Mouse (Mus musculus) ES-E14 (cell line): ENCODE measurements at regions not wholly inside any gene's neighbourhood (a gene's known extent, or its start where the extent isn't known, plus 50 kb on each side); places are given as distances from the start of the nearest gene placed in this dataset.

Experiments used
- DNase-seq: peaks from one replicate; pipeline ENCODE4 v3.0.0-alpha.2; 2013; ENCODE audit warnings: low read depth, low spot score
- H3K27ac ChIP-seq: 2 replicates; pipeline ENCODE4 v1.5.1; 2012; ENCODE audit warnings: low read depth, mild to moderate bottlenecking, low read length, moderate library complexity, mixed read lengths; ENCODE audit not compliant: poor library complexity, insufficient read depth, severe bottlenecking
- H3K36me3 ChIP-seq: 2 replicates; pipeline ENCODE4 v1.6.1; 2012; ENCODE audit warnings: mild to moderate bottlenecking, low read length, moderate library complexity, mixed read lengths; ENCODE audit not compliant: control insufficient read depth, poor library complexity, insufficient read depth, severe bottlenecking
- H3K4me1 ChIP-seq, 2 experiments: fragments of 150-350 bp in 1 of 2; sonication (generic) in 1 of 2; 2 replicates each; pipeline ENCODE4 v1.6.1; 2012; ENCODE audit warnings: low read length in 2 of 2, mild to moderate bottlenecking in 1 of 2, mixed read lengths in 1 of 2; ENCODE audit not compliant: control insufficient read depth in 2 of 2, insufficient read depth in 2 of 2, poor library complexity in 1 of 2
- H3K4me3 ChIP-seq, 2 experiments: fragments of 150-350 bp in 1 of 2; sonication (generic) in 1 of 2; 2 replicates each; pipeline ENCODE4 v1.5.1; 2012; ENCODE audit warnings: low read length in 2 of 2, low read depth in 1 of 2, mild to moderate bottlenecking in 1 of 2, mixed read lengths in 1 of 2; ENCODE audit not compliant: insufficient read depth in 1 of 2, poor library complexity in 1 of 2, severe bottlenecking in 1 of 2
- H3K9ac ChIP-seq: 2 replicates; pipeline ENCODE4 v1.6.1; 2012; ENCODE audit warnings: low read depth, mild to moderate bottlenecking, low read length, mixed read lengths; ENCODE audit not compliant: poor library complexity, insufficient read depth, severe bottlenecking
- H3K9me3 ChIP-seq: fragments of 150-350 bp; sonication (generic); 2 replicates; pipeline ENCODE4 v1.6.1; 2012; ENCODE audit warnings: low read depth, mild to moderate bottlenecking, low read length; ENCODE audit not compliant: control insufficient read depth, insufficient read depth
- CHD2 ChIP-seq: IDR thresholded peaks from 2 replicates; pipeline ENCODE4 v1.6.1; 2014; ENCODE audit warnings: mild to moderate bottlenecking, low read depth, low read length, inconsistent platforms
- HCFC1 ChIP-seq: IDR thresholded peaks from 2 replicates; pipeline ENCODE4 v1.6.1; 2012; ENCODE audit warnings: low read length, inconsistent platforms, borderline replicate concordance; ENCODE audit not compliant: insufficient read depth
- MAFK ChIP-seq: IDR thresholded peaks from 2 replicates; pipeline ENCODE4 v1.6.1; 2014; ENCODE audit warnings: mild to moderate bottlenecking, low read depth, low read length, inconsistent platforms; ENCODE audit not compliant: insufficient read depth
- ZC3H11A ChIP-seq: IDR thresholded peaks from 2 replicates; pipeline ENCODE4 v1.6.1; 2012; ENCODE audit warnings: low read depth, mild to moderate bottlenecking, inconsistent platforms, low read length, borderline replicate concordance
- ZNF384 ChIP-seq: IDR thresholded peaks from 2 replicates; pipeline ENCODE4 v1.6.1; 2012; ENCODE audit warnings: low read depth, low read length, inconsistent platforms
- in situ Hi-C, 2 experiments: fragments of 600-800 bp; cut with MboI; formaldehyde crosslinking; loops; one replicate each; pipeline ENCODE4 v1.15.1; 2025; ENCODE audit warnings: low sequenced_read_pairs in 2 of 2, inconsistent platforms in 1 of 2; ENCODE audit not compliant: unreplicated experiment in 2 of 2

DNA sequence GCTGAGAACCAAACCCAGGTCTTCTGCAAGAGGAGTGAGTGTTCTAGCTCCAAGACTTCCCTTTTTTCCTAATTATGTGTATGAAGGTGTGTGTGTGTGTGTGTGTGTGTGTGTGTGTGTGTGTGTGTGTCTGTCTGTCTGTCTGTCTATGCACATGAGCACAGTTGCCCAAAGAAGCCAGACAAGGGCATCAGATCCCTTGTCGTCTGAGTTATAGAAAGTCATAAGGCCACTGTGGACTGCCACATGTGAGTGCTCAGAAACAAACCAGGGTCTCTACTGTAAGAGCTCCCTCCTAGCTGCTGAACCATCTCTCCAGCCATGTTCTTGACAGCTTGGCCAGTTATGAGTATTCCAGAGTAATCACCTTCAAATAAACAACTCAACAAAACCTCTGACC is 58.6 kb upstream of the Itga11 start:
- DNase-seq, result no peak
- in situ Hi-C loops, result no loop called here
- Histone ChIP-seq H3K4me3 (no peak overlapping the region), H3K4me1 (no peaks in the 10 kb centered on the region), H3K9me3 (no peaks in the 10 kb centered on the region), H3K27ac (no peak overlapping the region), H3K9ac (no peak overlapping the region), H3K36me3 (no peaks in the 10 kb centered on the region)
- no peak for TF ChIP-seq HCFC1
- no peak for TF ChIP-seq ZC3H11A

DNA sequence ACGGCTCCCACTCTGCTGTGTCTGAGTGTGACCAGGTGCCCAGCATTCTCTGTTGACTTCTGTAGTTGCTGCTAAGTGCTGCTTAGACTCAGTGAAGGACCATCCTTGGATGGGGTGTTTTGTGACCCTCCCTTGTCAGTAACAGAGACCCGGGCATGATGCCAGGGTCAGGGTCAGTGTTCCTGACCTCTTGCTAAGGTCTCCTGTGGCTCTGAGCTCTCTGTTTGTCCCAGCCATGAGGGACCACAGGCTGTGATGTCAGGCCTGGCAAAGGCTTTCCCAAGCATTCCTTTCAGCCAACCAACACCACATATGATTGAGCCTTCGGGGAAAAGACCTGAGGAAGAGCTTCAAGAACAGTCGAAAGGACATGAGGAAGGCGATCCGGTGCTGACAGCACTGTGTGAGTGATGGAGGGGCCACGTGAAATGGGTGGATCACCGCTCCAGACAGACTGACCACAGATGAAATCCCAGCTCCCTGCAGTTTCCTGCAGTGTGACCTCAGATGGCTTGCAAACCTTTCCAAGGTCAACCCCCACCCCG is 56.7 kb upstream of the Itga11 start:
- H3K9me3 ChIP-seq, result no peaks in the 10 kb centered on the region
- in situ Hi-C loops, result no loop called here
- no peaks in the 10 kb centered on the region for H3K4me1 ChIP-seq
- no peak overlapping the region for H3K4me3 ChIP-seq
- H3K9ac ChIP-seq, result no peak overlapping the region
- no peaks in the 10 kb centered on the region for H3K36me3 ChIP-seq
- no peak for TF ChIP-seq ZNF384
- TF ChIP-seq CHD2, result no peak
- no peak for TF ChIP-seq MAFK
- no peak for TF ChIP-seq ZC3H11A
- no peak for TF ChIP-seq HCFC1
- no peak for DNase-seq
- H3K27ac ChIP-seq, result no peak overlapping the region

DNA sequence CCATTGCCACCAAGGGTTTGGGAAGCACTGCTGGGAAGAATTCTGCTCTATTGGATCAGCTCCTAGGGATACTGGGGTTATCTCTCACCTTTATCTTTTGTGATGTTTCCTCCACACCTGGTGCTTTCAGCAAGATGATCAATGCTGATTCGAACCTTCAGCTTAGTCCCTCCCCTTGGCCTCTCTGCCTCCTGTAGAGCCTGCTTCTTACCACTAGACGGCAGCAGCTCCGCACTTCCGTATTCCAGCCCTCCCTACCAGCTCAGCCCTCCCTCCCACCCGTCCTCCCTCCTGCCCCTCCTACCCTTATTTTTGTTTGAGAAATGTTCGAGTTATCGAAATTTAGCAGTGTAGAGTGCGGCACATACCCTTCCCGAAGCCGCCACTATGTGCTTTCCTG is 55.5 kb upstream of the Itga11 start:
- TF ChIP-seq ZC3H11A, result peak; percentile 39; the same call in 1 of the 2 replicates
- no peak for TF ChIP-seq MAFK
- peak; percentile 65 for DNase-seq
- Histone ChIP-seq H3K9ac (no peak overlapping the region), H3K36me3 (no peaks in the 10 kb centered on the region), H3K4me3 (no peak overlapping the region), H3K9me3 (no peaks in the 10 kb centered on the region), H3K27ac (no peak overlapping the region), H3K4me1 (no peaks in the 10 kb centered on the region)
- in situ Hi-C loops, result no loop called here

DNA sequence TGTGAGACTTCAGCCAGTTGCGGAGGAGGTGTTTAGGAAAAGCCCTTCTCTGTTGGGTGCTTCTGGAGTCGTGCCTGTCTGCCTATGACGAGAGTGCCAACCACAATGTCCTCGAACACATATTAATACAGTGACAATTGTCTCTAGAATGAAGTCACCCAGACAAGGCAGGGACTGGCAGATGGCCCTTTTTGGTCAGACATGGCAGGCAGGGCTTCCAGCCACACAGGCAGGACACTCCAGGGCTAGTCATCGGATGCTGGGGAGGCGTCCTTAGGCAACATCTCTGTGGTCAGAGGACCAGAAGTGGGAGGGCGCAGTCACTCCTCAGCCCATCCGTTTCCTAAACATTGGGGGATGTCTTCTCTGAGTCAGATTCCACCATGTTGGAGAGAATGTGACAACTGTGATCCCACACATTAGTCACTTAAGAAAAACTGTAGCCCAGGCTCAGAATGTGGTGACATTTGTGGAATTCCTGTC is 53.0 kb upstream of the Itga11 start:
- Histone ChIP-seq H3K4me3 (no peak overlapping the region), H3K9ac (no peak overlapping the region), H3K9me3 (no peaks in the 10 kb centered on the region), H3K36me3 (no peaks in the 10 kb centered on the region), H3K27ac (no peak overlapping the region), H3K4me1 (no peaks in the 10 kb centered on the region)
- no peak for DNase-seq
- no peak for TF ChIP-seq MAFK
- TF ChIP-seq ZNF384, result no peak
- TF ChIP-seq HCFC1, result no peak
- no peak for TF ChIP-seq CHD2
- no peak for TF ChIP-seq ZC3H11A
- in situ Hi-C loops, result no loop called here

DNA sequence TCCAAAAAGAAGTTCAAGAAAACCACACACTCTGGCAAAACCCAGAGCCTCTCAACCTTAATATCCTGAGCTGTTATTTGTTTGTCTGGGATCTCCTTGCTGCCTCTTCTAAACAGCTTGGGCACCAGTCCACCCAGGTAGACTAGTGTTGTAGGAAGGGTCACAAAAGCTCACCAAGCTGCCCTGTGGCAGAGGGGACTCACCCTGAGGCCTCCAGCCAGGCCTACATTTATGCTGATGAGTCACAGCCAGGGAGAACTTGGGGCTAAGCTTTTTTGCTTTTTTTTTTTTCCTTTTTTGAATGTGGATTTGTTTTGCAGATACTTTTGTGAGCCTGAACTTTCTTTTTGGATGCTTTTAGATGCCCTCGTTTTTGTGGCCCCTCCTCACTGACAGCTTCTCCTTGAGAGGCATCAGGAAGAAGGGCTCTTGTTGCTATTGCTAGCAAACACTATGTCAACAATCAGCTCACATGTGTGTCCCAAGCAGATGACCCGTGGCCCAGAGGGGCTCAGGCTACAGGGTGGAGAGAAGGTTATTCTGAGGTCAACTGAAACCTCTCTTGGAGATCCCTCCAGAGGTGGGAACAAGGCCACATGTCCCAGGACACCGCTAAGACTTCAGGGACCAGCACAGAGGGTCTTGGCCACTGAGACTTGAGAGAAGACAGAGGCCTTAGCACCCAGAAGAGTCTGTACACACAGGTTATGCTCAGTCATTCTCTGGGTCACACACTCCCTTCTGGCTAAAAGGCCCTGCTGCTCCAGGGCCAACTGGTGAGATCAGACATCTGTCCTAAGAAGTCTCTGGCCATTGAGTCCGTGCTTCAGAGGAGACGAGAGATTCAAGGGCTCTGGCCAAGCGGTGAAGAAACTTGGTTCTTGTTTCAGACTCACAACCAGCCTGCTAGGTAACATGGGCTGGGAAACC is 50.3 kb upstream of the Itga11 start:
- H3K9me3 ChIP-seq, result no peaks in the 10 kb centered on the region
- in situ Hi-C loops, result no loop called here
- no peak for DNase-seq
- no peaks in the 10 kb centered on the region for H3K36me3 ChIP-seq
- H3K4me3 ChIP-seq, result no peak overlapping the region
- TF ChIP-seq CHD2, result no peak
- TF ChIP-seq ZC3H11A, result no peak
- TF ChIP-seq ZNF384, result no peak
- no peak for TF ChIP-seq HCFC1
- no peak for TF ChIP-seq MAFK
- H3K9ac ChIP-seq, result no peak overlapping the region
- no peak overlapping the region for H3K27ac ChIP-seq
- H3K4me1 ChIP-seq, result no peaks in the 10 kb centered on the region
